Mouse (Mus musculus) CH12.LX (cell line): ENCODE measurements at regions not wholly inside any gene's neighbourhood (a gene's known extent, or its start where the extent isn't known, plus 50 kb on each side); places are given as distances from the start of the nearest gene placed in this dataset.

Experiments
- DNase-seq: peaks from one replicate; pipeline ENCODE4 v3.0.0-alpha.2; 2013; ENCODE audit errors: extremely low read depth
- H3K27ac ChIP-seq: 2 replicates; pipeline ENCODE4 v1.5.1; 2012; ENCODE audit warnings: low read depth, mild to moderate bottlenecking, control low read depth, moderate library complexity; ENCODE audit not compliant: insufficient read depth
- H3K27me3 ChIP-seq: replicated peaks from 2 replicates; pipeline ENCODE3; 2012; ENCODE audit warnings: inconsistent platforms
- H3K36me3 ChIP-seq, 2 experiments: replicated peaks in 1 of 2; 2 replicates each; pipeline versions ENCODE3 to v1.6.1; 2012; ENCODE audit warnings: inconsistent platforms in 1 of 2, low read length in 1 of 2, mild to moderate bottlenecking in 1 of 2, mixed read lengths in 1 of 2, moderate library complexity in 1 of 2; ENCODE audit not compliant: control insufficient read depth in 1 of 2, insufficient read depth in 1 of 2
- H3K4me1 ChIP-seq, 2 experiments: 2 replicates each; pipeline ENCODE4 v1.6.1; 2012; ENCODE audit warnings: inconsistent platforms in 1 of 2, moderate library complexity in 1 of 2; ENCODE audit not compliant: insufficient read depth in 2 of 2, control insufficient read depth in 1 of 2
- H3K4me2 ChIP-seq: 2 replicates; pipeline ENCODE4 v1.6.1; 2012; ENCODE audit warnings: low read depth, mild to moderate bottlenecking, control low read depth; ENCODE audit not compliant: poor library complexity, insufficient read depth, severe bottlenecking
- H3K4me3 ChIP-seq, 3 experiments: fragments of 150-350 bp in 1 of 3; sonication (generic) in 1 of 3; replicated peaks in 1 of 3; 2 replicates each; pipeline versions ENCODE3 to v1.5.1; 2011 to 2012; ENCODE audit warnings: low read depth in 2 of 3, low read length in 2 of 3, mild to moderate bottlenecking in 2 of 3, moderate library complexity in 2 of 3, control low read depth in 1 of 3, improper control_type of control experiment in 1 of 3, inconsistent platforms in 1 of 3, mixed read lengths in 1 of 3; ENCODE audit not compliant: poor library complexity in 1 of 3
- H3K79me2 ChIP-seq: replicated peaks from 2 replicates; pipeline ENCODE4 v1.6.1; 2012; ENCODE audit warnings: mild to moderate bottlenecking, moderate library complexity; ENCODE audit not compliant: control insufficient read depth, poor library complexity, insufficient read depth, severe bottlenecking; ENCODE audit errors: extremely low read depth
- H3K9ac ChIP-seq: 2 replicates; pipeline ENCODE4 v1.6.1; 2012; ENCODE audit warnings: low read depth, mild to moderate bottlenecking, control low read depth, moderate library complexity; ENCODE audit not compliant: insufficient read depth
- H3K9me3 ChIP-seq: replicated peaks from 2 replicates; pipeline ENCODE3; 2012; ENCODE audit warnings: low read length, inconsistent platforms, mixed read lengths
- BHLHE40 ChIP-seq: IDR thresholded peaks from 2 replicates; pipeline ENCODE4 v1.6.1; 2011; ENCODE audit warnings: mild to moderate bottlenecking, low read depth, low read length, improper control_type of control experiment
- CHD1 ChIP-seq: IDR thresholded peaks from 2 replicates; pipeline ENCODE4 v1.6.1; 2012; ENCODE audit warnings: low read depth, low read length, improper control_type of control experiment, inconsistent platforms
- EP300 ChIP-seq: IDR thresholded peaks from 2 replicates; pipeline ENCODE4 v1.6.1; 2011; ENCODE audit warnings: low read length, improper control_type of control experiment
- ETS1 ChIP-seq: conservative IDR thresholded peaks from 2 replicates; pipeline ENCODE4 v1.6.1; 2012; ENCODE audit warnings: low read depth, mild to moderate bottlenecking, inconsistent platforms, low read length, improper control_type of control experiment, moderate library complexity
- GABPA ChIP-seq: IDR thresholded peaks from 2 replicates; pipeline ENCODE4 v1.6.1; 2012; ENCODE audit warnings: low read depth, low read length, improper control_type of control experiment, inconsistent platforms; ENCODE audit not compliant: insufficient replicate concordance
- IRF4 ChIP-seq: IDR thresholded peaks from 2 replicates; pipeline ENCODE4 v1.6.1; 2014; ENCODE audit warnings: low read depth, mild to moderate bottlenecking, inconsistent platforms, low read length, improper control_type of control experiment
- JUN ChIP-seq: IDR thresholded peaks from 2 replicates; pipeline ENCODE4 v1.6.1; 2011; ENCODE audit warnings: low read depth, mild to moderate bottlenecking, low read length, improper control_type of control experiment, moderate library complexity; ENCODE audit not compliant: insufficient read depth
- JUND ChIP-seq: conservative IDR thresholded peaks from 2 replicates; pipeline ENCODE4 v1.6.1; 2011; ENCODE audit warnings: low read depth, low read length, improper control_type of control experiment
- MAFK ChIP-seq: IDR thresholded peaks from 2 replicates; pipeline ENCODE4 v1.6.1; 2011; ENCODE audit warnings: low read length, improper control_type of control experiment; ENCODE audit not compliant: insufficient replicate concordance
- MEF2A ChIP-seq: IDR thresholded peaks from 2 replicates; pipeline ENCODE4 v1.6.1; 2014; ENCODE audit warnings: low read depth, mild to moderate bottlenecking, inconsistent platforms, low read length, improper control_type of control experiment, borderline replicate concordance
- MXI1 ChIP-seq: IDR thresholded peaks from 2 replicates; pipeline ENCODE4 v1.6.1; 2011; ENCODE audit warnings: mild to moderate bottlenecking, low read depth, low read length, improper control_type of control experiment
- MYC ChIP-seq: IDR thresholded peaks from 2 replicates; pipeline ENCODE4 v1.6.1; 2011; ENCODE audit warnings: low read depth, mild to moderate bottlenecking, improper control_type of control experiment, low read length
- NELFE ChIP-seq: IDR thresholded peaks from 2 replicates; pipeline ENCODE4 v1.6.1; 2011; ENCODE audit warnings: low read depth, low read length, improper control_type of control experiment
- POLR2A ChIP-seq: IDR thresholded peaks from 2 replicates; pipeline ENCODE4 v1.6.1; 2011; ENCODE audit warnings: low read depth, mild to moderate bottlenecking, improper control_type of control experiment, low read length
- RAD21 ChIP-seq: IDR thresholded peaks from 2 replicates; pipeline ENCODE4 v1.6.1; 2011; ENCODE audit warnings: low read depth, mild to moderate bottlenecking, low read length, improper control_type of control experiment, moderate library complexity
- RCOR1 ChIP-seq: conservative IDR thresholded peaks from 2 replicates; pipeline ENCODE4 v1.6.1; 2012; ENCODE audit warnings: low read depth, mild to moderate bottlenecking, inconsistent platforms, low read length, improper control_type of control experiment
- SMC3 ChIP-seq: IDR thresholded peaks from 2 replicates; pipeline ENCODE4 v1.6.1; 2011; ENCODE audit warnings: low read depth, low read length, improper control_type of control experiment
- ZC3H11A ChIP-seq: IDR thresholded peaks from 2 replicates; pipeline ENCODE4 v1.6.1; 2012; ENCODE audit warnings: low read depth, mild to moderate bottlenecking, inconsistent platforms, low read length, improper control_type of control experiment
- ZMIZ1 ChIP-seq: IDR thresholded peaks from 2 replicates; pipeline ENCODE4 v1.6.1; 2012; ENCODE audit warnings: low read depth, mild to moderate bottlenecking, inconsistent platforms, low read length, improper control_type of control experiment
- ZNF384 ChIP-seq: IDR thresholded peaks from 2 replicates; pipeline ENCODE4 v1.6.1; 2012; ENCODE audit warnings: low read depth, low read length, improper control_type of control experiment, inconsistent platforms
- dilution Hi-C: fragments of 300-500 bp; cut with MboI; formaldehyde crosslinking; loops from 2 replicates; pipeline ENCODE4 v1.14.3; 2020; ENCODE audit warnings: low sequenced_read_pairs; ENCODE audit not compliant: extremely low pct_unique_long_range_greater_than_20kb, extremely low pct_ligation_motif_present
- in situ Hi-C: fragments of 300-500 bp; cut with MboI; formaldehyde crosslinking; loops from 3 replicates; pipeline ENCODE4 v1.14.3; 2019; ENCODE audit warnings: low sequenced_read_pairs, low pct_ligation_motif_present, low pct_unique_long_range_greater_than_20kb, mixed read lengths

GRCm38 (mm10) chr2:56233042-56233441, 797.3 kb downstream of the Kcnj3 start:
- no peak for TF ChIP-seq ETS1
- TF ChIP-seq GABPA, result no peak
- no peak for TF ChIP-seq ZMIZ1
- TF ChIP-seq MYC, result no peak
- TF ChIP-seq ZNF384, result no peak
- TF ChIP-seq CHD1, result no peak
- TF ChIP-seq EP300, result no peak
- no peak for TF ChIP-seq NELFE
- TF ChIP-seq RAD21, result no peak
- no peak for TF ChIP-seq BHLHE40
- no peak for TF ChIP-seq MXI1
- no peak for TF ChIP-seq JUND
- no peak for TF ChIP-seq ZC3H11A
- no peak for TF ChIP-seq SMC3
- TF ChIP-seq MAFK, result no peak
- TF ChIP-seq, all 38 proteins: peak for 0
- Histone ChIP-seq H3K79me2 (no peaks in the 10 kb centered on the region), H3K9ac (no peak overlapping the region), H3K4me2 (no peak overlapping the region), H3K27ac (no peak overlapping the region), H3K9me3 (no peaks in the 10 kb centered on the region), H3K36me3 (no peaks in the 10 kb centered on the region), H3K27me3 (no peaks in the 10 kb centered on the region), H3K4me3 (no peak overlapping the region), H3K4me1 (no peaks in the 10 kb centered on the region)
- DNase-seq, result no peak
- in situ Hi-C loops, result no loop called here
- dilution Hi-C loops, result no loop called here

- no peak overlapping the region for H3K27ac ChIP-seq
- in situ Hi-C loops, result no loop called here
- dilution Hi-C loops, result no loop called here
- no peak overlapping the region for H3K9ac ChIP-seq
- DNase-seq, result no peak
- TF ChIP-seq GABPA (no peak), POLR2A (no peak), MEF2A (no peak), IRF4 (no peak), JUN (no peak), CHD1 (no peak), RCOR1 (no peak)
- H3K9me3 ChIP-seq, result no peaks in the 10 kb centered on the region
- no peaks in the 10 kb centered on the region for H3K79me2 ChIP-seq
- H3K27me3 ChIP-seq, result no peaks in the 10 kb centered on the region
- H3K36me3 ChIP-seq, result no peaks in the 10 kb centered on the region
- H3K4me1 ChIP-seq, result no peaks in the 10 kb centered on the region
- H3K4me3 ChIP-seq, result no peak overlapping the region
- H3K4me2 ChIP-seq, result no peak overlapping the region
Measured at GRCm38 (mm10) chr2:56257044-56257954, 821.5 kb downstream of the Kcnj3 start.
